Mouse (Mus musculus): ENCODE data around the gene Fads3.

DNA sequence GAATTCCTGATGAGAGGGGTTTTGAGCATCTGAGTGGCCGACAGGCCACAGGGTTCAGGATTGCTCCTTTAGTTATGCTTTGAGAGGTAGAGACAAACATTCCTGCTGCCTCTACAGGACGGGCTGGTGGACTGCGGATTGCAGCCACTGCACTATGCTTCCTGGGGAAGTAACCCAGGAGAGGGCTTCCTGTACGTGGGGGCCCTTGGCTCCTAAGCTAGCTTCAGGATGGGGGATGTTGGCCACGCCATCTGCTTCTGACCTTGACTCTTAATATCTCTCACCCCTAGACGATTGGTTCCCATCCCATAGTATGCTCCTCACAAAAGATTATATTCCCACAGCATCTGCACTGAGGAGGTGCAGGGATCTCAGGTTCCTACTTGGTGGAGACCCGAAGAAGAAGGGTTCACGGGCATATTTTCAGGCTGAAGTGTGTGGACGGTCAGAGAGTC lies 18.0 kb upstream of the Fads3 start:
- TF ChIP-seq CTCF (IDR thresholded peaks at IDR 0.05; ENCODE audit: low read depth), result no peak
- TF ChIP-seq EP300 (IDR thresholded peaks at IDR 0.05; ENCODE audit: low read depth), result no peak

Measured in heart, postnatal 0 days (tissue).